Comparison of ENCODE assay signal across 18 mouse cellular contexts in genomic region chr17:66738779-66739345, GRCm38 (mm10).
DNase-seq lines count a peak whose midpoint lies in the region; ATAC-seq and TF ChIP-seq lines count a peak whose summit lies in the region.
"Had no signal": no experiment of that assay in that cellular context is flagged by ENCODE, and none has a peak within 500 bp of the region (broad histone marks: within the 10 kb centered on the region; RNA-seq: fewer than 3 reads in every experiment).

No protein-coding gene starts in this region.

- H3K4me3 ChIP-seq in heart, embryonic 15.5 days: no peak overlapping the region
- H3K4me3 ChIP-seq in heart, adult 2 months: no peak overlapping the region
- H3K4me3 ChIP-seq in midbrain, embryonic 10.5 days: no peak overlapping the region
- H3K4me3 ChIP-seq in midbrain, postnatal 0 days (ENCODE audit: low read depth, low read length): no peak overlapping the region
- H3K4me3 ChIP-seq in lung, embryonic 15.5 days: no peak overlapping the region
- H3K4me3 ChIP-seq in forebrain, embryonic 12.5 days (replicated peaks): no peak overlapping the region
- H3K4me3 ChIP-seq: hindbrain, embryonic 15.5 days; neural tube, embryonic 12.5 days had no signal

- no peaks in the 10 kb centered on the region for H3K27me3 ChIP-seq in heart, embryonic 15.5 days
- no peaks in the 10 kb centered on the region for H3K27me3 ChIP-seq in heart, adult 2 months (ENCODE audit: control insufficient read depth, insufficient read depth, low read length)
- H3K27me3 ChIP-seq in midbrain, embryonic 10.5 days (ENCODE audit: low read depth, poor library complexity, severe bottlenecking): no peaks in the 10 kb centered on the region
- H3K27me3 ChIP-seq in midbrain, postnatal 0 days (ENCODE audit: insufficient read depth, low read length): no peaks in the 10 kb centered on the region
- H3K27me3 ChIP-seq in lung, embryonic 15.5 days: no peaks in the 10 kb centered on the region
- no peaks in the 10 kb centered on the region for H3K27me3 ChIP-seq in forebrain, embryonic 12.5 days
- H3K27me3 ChIP-seq: hindbrain, embryonic 15.5 days; neural tube, embryonic 12.5 days had no signal

- intact Hi-C loops in heart, adult 2 months (cut with DNase I): no loop called here

- DNase-seq in heart, adult 2 months: no peak
- DNase-seq in midbrain, embryonic 10.5 days (ENCODE audit: low spot score): no peak
- no peak for DNase-seq in midbrain, postnatal 0 days (ENCODE audit: low spot score)
- peak; percentile 35 to 64 for DNase-seq in lung, postnatal 4 days
- no peak for DNase-seq in embryo, embryonic 10 days (ENCODE audit: low spot score)
- DNase-seq: B cell, adult 2 months; cerebellum, adult 18-20 months; cerebellum, postnatal 25 days; kidney, adult 11 months; kidney, postnatal 25 days; liver, postnatal 0 days; thymus, postnatal 14 days had no signal

- peak; percentile 50; the same call in 1 of the 2 replicates for ATAC-seq in heart, embryonic 15.5 days (replicated peaks; ENCODE audit: insufficient number of reproducible peaks, insufficient read depth, low FRiP score, low read depth)
- ATAC-seq in midbrain, postnatal 0 days (ENCODE audit: low FRiP score): no peak
- peak; percentile 90 for ATAC-seq in lung, embryonic 15.5 days (ENCODE audit: borderline replicate concordance, extremely low read depth, low FRiP score, low TSS enrichment)
- no peak for ATAC-seq in forebrain, embryonic 12.5 days (ENCODE audit: low FRiP score)
- ATAC-seq: forebrain, embryonic 16.5 days; liver, postnatal 0 days had no signal

- H3K9ac ChIP-seq in heart, embryonic 15.5 days: no peak overlapping the region
- no peak overlapping the region for H3K9ac ChIP-seq in heart, adult 2 months (ENCODE audit: low read depth, low read length)
- H3K9ac ChIP-seq in midbrain, postnatal 0 days (replicated peaks; ENCODE audit: low read length, poor library complexity, severe bottlenecking): no peak overlapping the region
- H3K9ac ChIP-seq in lung, embryonic 15.5 days: no peak overlapping the region
- H3K9ac ChIP-seq in forebrain, embryonic 12.5 days: no peak overlapping the region
- H3K9ac ChIP-seq: hindbrain, embryonic 15.5 days; liver, postnatal 0 days; neural tube, embryonic 12.5 days had no signal

- TF ChIP-seq POLR2A in heart, adult 2 months (IDR thresholded peaks at IDR 0.05; ENCODE audit: insufficient read depth, low read depth, low read length): no peak

- WGBS in heart, embryonic 15.5 days: 38% methylated on average over 8 of the region's 8 CpGs
- WGBS in heart, adult 2 months: 70% methylated on average over 8 of the region's 8 CpGs
- 85% methylated on average over 8 of the region's 8 CpGs for WGBS in midbrain, embryonic 10.5 days
- 79% methylated on average over 8 of the region's 8 CpGs for WGBS in midbrain, postnatal 0 days
- 44% methylated on average over 8 of the region's 8 CpGs for WGBS in lung, embryonic 15.5 days
- WGBS in forebrain, embryonic 12.5 days: 69% methylated on average over 8 of the region's 8 CpGs

- TF ChIP-seq CTCF in heart, adult 2 months (IDR thresholded peaks at IDR 0.05): no peak
- no peak for TF ChIP-seq CTCF in midbrain, postnatal 0 days (IDR thresholded peaks at IDR 0.05)

- H3K9me3 ChIP-seq in heart, embryonic 15.5 days (replicated peaks): no peaks in the 10 kb centered on the region
- H3K9me3 ChIP-seq in midbrain, embryonic 10.5 days (replicated peaks): no peaks in the 10 kb centered on the region
- H3K9me3 ChIP-seq in midbrain, postnatal 0 days (ENCODE audit: low read length): no peaks in the 10 kb centered on the region
- H3K9me3 ChIP-seq in lung, embryonic 15.5 days: no peaks in the 10 kb centered on the region
- H3K9me3 ChIP-seq in forebrain, embryonic 12.5 days: no peaks in the 10 kb centered on the region
- H3K9me3 ChIP-seq: hindbrain, embryonic 15.5 days; neural tube, embryonic 12.5 days had no signal

- TF ChIP-seq EP300 in heart, adult 2 months (IDR thresholded peaks at IDR 0.05; ENCODE audit: insufficient read depth, low read depth, low read length): no peak

- peaks cover 20% of the 10 kb centered on the region for H3K4me1 ChIP-seq in heart, embryonic 15.5 days (replicated peaks)
- no peaks in the 10 kb centered on the region for H3K4me1 ChIP-seq in heart, adult 2 months (ENCODE audit: control insufficient read depth, insufficient read depth, low read length)
- H3K4me1 ChIP-seq in midbrain, embryonic 10.5 days: peaks cover 13% of the 10 kb centered on the region
- H3K4me1 ChIP-seq in midbrain, postnatal 0 days (ENCODE audit: insufficient read depth, low read length): no peaks in the 10 kb centered on the region
- peaks cover 15% of the 10 kb centered on the region; the same call in 1 of the 2 replicates for H3K4me1 ChIP-seq in lung, embryonic 15.5 days
- 0 out of 2 replicates have a peak, but pooled peaks cover 2% of the 10 kb centered on the region for H3K4me1 ChIP-seq in forebrain, embryonic 12.5 days

- peak overlapping the region; percentile 45 for H3K27ac ChIP-seq in heart, embryonic 15.5 days
- no peak overlapping the region for H3K27ac ChIP-seq in heart, adult 2 months
- H3K27ac ChIP-seq in midbrain, embryonic 10.5 days (replicated peaks): 0 out of 2 replicates have a peak overlapping the region, but pooled peaks have one; percentile 33
- H3K27ac ChIP-seq in midbrain, postnatal 0 days (ENCODE audit: low read depth, low read length): no peak overlapping the region
- peak overlapping the region; percentile 94 for H3K27ac ChIP-seq in lung, embryonic 15.5 days
- no peak overlapping the region for H3K27ac ChIP-seq in forebrain, embryonic 12.5 days
- H3K27ac ChIP-seq: hindbrain, embryonic 15.5 days; neural tube, embryonic 12.5 days had no signal

- no peaks in the 10 kb centered on the region for H3K36me3 ChIP-seq in heart, embryonic 15.5 days
- H3K36me3 ChIP-seq in heart, adult 2 months (ENCODE audit: control insufficient read depth, insufficient read depth, low read length): no peaks in the 10 kb centered on the region
- no peaks in the 10 kb centered on the region for H3K36me3 ChIP-seq in midbrain, embryonic 10.5 days
- no peaks in the 10 kb centered on the region for H3K36me3 ChIP-seq in midbrain, postnatal 0 days (ENCODE audit: insufficient read depth, low read length)
- 0 out of 2 replicates have a peak, but pooled peaks cover 4% of the 10 kb centered on the region for H3K36me3 ChIP-seq in lung, embryonic 15.5 days
- no peaks in the 10 kb centered on the region for H3K36me3 ChIP-seq in forebrain, embryonic 12.5 days (replicated peaks)
- H3K36me3 ChIP-seq: hindbrain, embryonic 15.5 days; neural tube, embryonic 12.5 days had no signal

- no peak overlapping the region for H3K4me2 ChIP-seq in heart, embryonic 15.5 days
- H3K4me2 ChIP-seq in midbrain, postnatal 0 days (ENCODE audit: low read depth, low read length, poor library complexity, severe bottlenecking): no peak overlapping the region
- no peak overlapping the region for H3K4me2 ChIP-seq in lung, embryonic 15.5 days
- no peak overlapping the region for H3K4me2 ChIP-seq in forebrain, embryonic 12.5 days
- H3K4me2 ChIP-seq: hindbrain, embryonic 15.5 days; neural tube, embryonic 12.5 days had no signal

- H3K79me2 ChIP-seq in heart, adult 2 months (replicated peaks; ENCODE audit: control insufficient read depth, insufficient read depth, low read length): no peaks in the 10 kb centered on the region

Comparison
In these comparisons a context has a peak if more than half of its experiments do, and no peak if none do; other contexts are left out.
1. H3K27ac ChIP-seq: peak in heart, embryonic 15.5 days (single experiment), midbrain, embryonic 10.5 days (single experiment) and lung, embryonic 15.5 days (single experiment); none in heart, adult 2 months (single experiment), midbrain, postnatal 0 days (single experiment) and forebrain, embryonic 12.5 days (single experiment).
2. ATAC-seq: peak in heart, embryonic 15.5 days (single experiment) and lung, embryonic 15.5 days (single experiment); none in midbrain, postnatal 0 days (single experiment) and forebrain, embryonic 12.5 days (single experiment).
3. DNase-seq: peak in lung, postnatal 4 days (2 of 2); none in heart, adult 2 months (0 of 2), midbrain, embryonic 10.5 days (single experiment), midbrain, postnatal 0 days (single experiment) and embryo, embryonic 10 days (single experiment).